Mouse (Mus musculus) inflammation-experienced regulatory T-cells, adult 6 months (primary cell): ENCODE data around the gene Snx1. TPM values are rescaled to one million over a fixed set of nuclear protein-coding genes. Genes with fewer than 3 reads are reported as not detected.

Source experiments
- ATAC-seq: one replicate; pipeline ENCODE4 v1.8.0; 2017
- polyA plus RNA-seq, 3 experiments: library from polyadenylated mRNA; unstranded; fragments of 100-300 nt; shearing (Covaris generic); gene quantifications; one replicate each; pipeline ENCODE4 v1.2.1; 2017

Gene Snx1
- polyA plus RNA-seq, 3 experiments from 2014 or later = 85.3 to 96.7 (median 96.4) TPM

DNA sequence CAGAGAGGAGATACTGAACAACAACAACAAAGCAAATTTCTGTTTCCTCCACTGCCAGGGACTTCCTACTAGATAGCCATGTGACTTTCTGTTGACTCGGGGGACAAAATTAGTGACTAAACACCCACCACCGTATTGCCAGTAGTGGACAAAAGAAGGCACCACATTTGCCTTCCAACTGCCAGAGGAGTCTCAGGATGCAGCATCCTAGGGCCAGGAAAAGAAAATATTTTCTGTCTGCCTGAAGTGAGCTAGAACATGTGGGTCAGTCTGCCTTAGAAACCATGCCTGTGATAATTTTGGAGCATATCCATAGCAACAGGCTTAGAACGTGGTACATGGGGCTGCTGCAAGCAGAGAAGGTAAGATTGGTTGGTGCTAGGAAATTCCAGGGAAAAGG lies 85.6 kb downstream of the Snx1 start:
- no peak for ATAC-seq

DNA sequence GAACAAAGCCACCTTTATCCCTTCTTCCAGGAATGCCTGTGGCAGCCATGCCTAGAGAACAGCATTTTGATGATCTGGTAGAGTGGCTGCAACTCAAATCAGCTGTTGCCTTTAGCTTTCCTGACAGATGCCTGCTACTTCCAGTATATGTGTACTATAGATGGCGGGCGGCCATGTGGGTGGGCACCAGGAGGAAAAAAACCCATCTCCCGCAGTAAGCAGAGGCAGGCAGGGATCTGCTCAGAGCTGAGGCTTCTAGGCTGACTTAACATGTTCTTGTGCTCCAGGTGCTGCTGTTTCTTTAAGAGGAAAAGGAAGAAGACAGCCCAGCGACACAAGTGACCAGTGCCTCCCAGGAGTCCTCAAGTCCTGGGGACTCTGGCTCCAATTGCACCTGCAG lies 87.1 kb downstream of the Snx1 start:
- ATAC-seq = no peak

DNA sequence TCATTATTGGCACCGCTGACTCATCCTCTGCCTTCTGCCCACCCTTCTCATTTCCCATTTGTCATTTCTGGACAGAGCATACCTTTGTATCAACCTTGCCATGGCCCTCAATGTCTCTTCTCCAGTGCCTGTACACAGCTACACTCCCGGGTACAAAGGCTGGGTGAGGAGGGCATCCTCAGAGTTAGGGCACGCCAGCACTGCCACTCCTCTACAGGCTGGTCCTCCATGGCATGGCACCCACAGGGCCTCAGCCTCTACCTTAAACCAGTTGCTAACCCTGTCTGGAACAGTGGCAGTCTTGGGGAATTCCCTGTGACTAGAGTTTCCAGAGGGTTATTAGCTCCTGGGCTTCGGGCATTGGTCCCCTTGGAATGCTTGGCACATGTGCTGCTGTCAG lies 87.8 kb downstream of the Snx1 start:
- no peak for ATAC-seq

Other genes with a start within 250 kb of the Snx1 start
- gene Pclaf, start 236.3 kb downstream of the Snx1 start, polyA plus RNA-seq = 100 to 1,000 TPM in 1 of 3 experiments, 10 to 100 TPM in 2; 17.1 to 222 (median 21.6) TPM
- 10 to 100 TPM; 32.3 to 39.8 (median 35.4) TPM for gene Trip4, start 217.8 kb downstream of the Snx1 start, polyA plus RNA-seq
- 10 to 100 TPM; 34.6 to 59.6 (median 43.4) TPM for gene Csnk1g1, start 217.7 kb downstream of the Snx1 start, polyA plus RNA-seq
- gene Ppib, start 66.4 kb downstream of the Snx1 start, polyA plus RNA-seq = 100 to 1,000 TPM; 427 to 663 (median 505) TPM
- 1 to 10 TPM; 1.3 to 2.3 (median 1.6) TPM for gene Snx22, start 56.9 kb downstream of the Snx1 start, polyA plus RNA-seq
- 100 to 1,000 TPM; 150 to 233 (median 160) TPM for gene Ciao2a, start within 50 bp of the Snx1 start, polyA plus RNA-seq
- 1 to 10 TPM in 2 of 3 experiments, under 1 TPM in 1; 0.44 to 8.2 (median 1.5) TPM for gene Dapk2, start 31.6 kb upstream of the Snx1 start, polyA plus RNA-seq
- 10 to 100 TPM; 24.2 to 48.4 (median 41.9) TPM for gene Herc1, start 223.9 kb upstream of the Snx1 start, polyA plus RNA-seq